Mouse (Mus musculus): ENCODE measurements around the gene Flywch2.
A peak's percentile ranks its signal among the peaks of the same experiment; 100 is the strongest.
"Not testable (repeated sequence)": the region's sequence is repeated elsewhere in the genome, so short reads cannot be mapped to it uniquely, and the experiment has no call there.

Flywch2 gene

GRCm38 (mm10) chr17:23790269-23791078 is 4.6 kb upstream of the Flywch2 start, which contains the start of gene Srrm2:
Gene Srrm2, plus strand, starts transcription at chr17:23790532.
- DNase-seq (ENCODE audit: low spot score in 2 of 2), result peak; percentile 61 to 65

GRCm38 (mm10) chr17:23789749-23790268 is 3.9 kb upstream of the Flywch2 start:
- DNase-seq (ENCODE audit: low spot score in 2 of 2), result peak in 1 of 2 experiments; percentile 28

- no peak for DNase-seq (ENCODE audit: low spot score in 2 of 2)
Observed at GRCm38 (mm10) chr17:23788973-23789372, 3.1 kb upstream of the Flywch2 start.

GRCm38 (mm10) chr17:23786510-23786931 is 640 bp upstream of the Flywch2 start:
- no peak for DNase-seq (ENCODE audit: low spot score in 2 of 2)

- DNase-seq (ENCODE audit: low spot score in 2 of 2), result no peak
Observed at GRCm38 (mm10) chr17:23783352-23783751, 2.5 kb downstream of the Flywch2 start.

- DNase-seq (ENCODE audit: low spot score in 2 of 2), result no peak
Observed at GRCm38 (mm10) chr17:23778447-23778846, 7.4 kb downstream of the Flywch2 start.

GRCm38 (mm10) chr17:23777141-23777540 is 8.7 kb downstream of the Flywch2 start:
- no peak for DNase-seq (ENCODE audit: low spot score in 2 of 2)

- DNase-seq (ENCODE audit: low spot score in 2 of 2), result no peak
Observed at GRCm38 (mm10) chr17:23776216-23776615, 9.7 kb downstream of the Flywch2 start.

- peak; percentile 68 to 89 for DNase-seq (ENCODE audit: low spot score in 2 of 2)
Observed at GRCm38 (mm10) chr17:23774090-23774489, 11.8 kb downstream of the Flywch2 start.

GRCm38 (mm10) chr17:23773676-23774075 is 12.2 kb downstream of the Flywch2 start:
- DNase-seq (ENCODE audit: low spot score in 2 of 2), result no peak

- not testable (repeated sequence) for DNase-seq (ENCODE audit: low spot score in 2 of 2)
Observed at GRCm38 (mm10) chr17:23772219-23772556, 13.7 kb downstream of the Flywch2 start.

GRCm38 (mm10) chr17:23771284-23772218 is 14.3 kb downstream of the Flywch2 start, which contains the start of gene Flywch1:
Gene Flywch1, minus strand, starts transcription at chr17:23771602.
- DNase-seq (ENCODE audit: low spot score in 2 of 2), result peak; percentile 95 to 96

- peak in 1 of 2 experiments; percentile 54 for DNase-seq (ENCODE audit: low spot score in 2 of 2)
Observed at GRCm38 (mm10) chr17:23770896-23771283, 15.0 kb downstream of the Flywch2 start.

GRCm38 (mm10) chr17:23770493-23770892 is 15.4 kb downstream of the Flywch2 start:
- no peak for DNase-seq (ENCODE audit: low spot score in 2 of 2)

GRCm38 (mm10) chr17:23762976-23763375 is 22.9 kb downstream of the Flywch2 start:
- DNase-seq (ENCODE audit: low spot score in 2 of 2), result no peak

GRCm38 (mm10) chr17:23761155-23761554 is 24.7 kb downstream of the Flywch2 start:
- DNase-seq (ENCODE audit: low spot score in 2 of 2), result no peak

GRCm38 (mm10) chr17:23760231-23760630 is 25.6 kb downstream of the Flywch2 start:
- no peak for DNase-seq (ENCODE audit: low spot score in 2 of 2)

- no peak for DNase-seq (ENCODE audit: low spot score in 2 of 2)
Observed at GRCm38 (mm10) chr17:23758801-23759200, 27.1 kb downstream of the Flywch2 start.

- DNase-seq (ENCODE audit: low spot score in 2 of 2), result no peak
Observed at GRCm38 (mm10) chr17:23757581-23757980, 28.3 kb downstream of the Flywch2 start.

GRCm38 (mm10) chr17:23755689-23756088 is 30.2 kb downstream of the Flywch2 start:
- DNase-seq (ENCODE audit: low spot score in 2 of 2), result no peak

- DNase-seq (ENCODE audit: low spot score in 2 of 2), result no peak
Observed at GRCm38 (mm10) chr17:23749400-23750191, 36.3 kb downstream of the Flywch2 start.

Data from spleen, postnatal 10 days (tissue).